Mouse (Mus musculus) B cell, adult 2 months (primary cell): ENCODE results near the gene Pafah1b1.

Experiments
- DNase-seq, 2 experiments: peaks; one replicate each; pipeline ENCODE4 v3.0.0; 2022

Gene Pafah1b1

GRCm38 (mm10) chr11:74660336-74660735 lies 64.1 kb downstream of the Pafah1b1 start:
- no peak for DNase-seq

GRCm38 (mm10) chr11:74655941-74656340 lies 68.5 kb downstream of the Pafah1b1 start:
- no peak for DNase-seq

- DNase-seq, result no peak
These were observed 71.1 kb downstream of the Pafah1b1 start for GRCm38 (mm10) chr11:74653385-74653784.

GRCm38 (mm10) chr11:74652791-74653191 lies 71.7 kb downstream of the Pafah1b1 start:
- no peak for DNase-seq

- DNase-seq, result no peak
These were observed 73.8 kb downstream of the Pafah1b1 start for GRCm38 (mm10) chr11:74650576-74651100.

GRCm38 (mm10) chr11:74649647-74650551 lies 74.6 kb downstream of the Pafah1b1 start:
- peak; percentile 13 to 23 for DNase-seq

GRCm38 (mm10) chr11:74649095-74649646 lies 75.3 kb downstream of the Pafah1b1 start, which contains the start of gene Cluh:
Gene Cluh, plus strand, starts transcription at chr11:74649495.
- peak; percentile 92 for DNase-seq

- DNase-seq, result no peak
These were observed 75.8 kb downstream of the Pafah1b1 start for GRCm38 (mm10) chr11:74648676-74649075.

- no peak for DNase-seq
These were observed 76.5 kb downstream of the Pafah1b1 start for GRCm38 (mm10) chr11:74647966-74648365.

GRCm38 (mm10) chr11:74639628-74640027 lies 84.8 kb downstream of the Pafah1b1 start:
- no peak for DNase-seq

GRCm38 (mm10) chr11:74638791-74639411 lies 85.6 kb downstream of the Pafah1b1 start:
- DNase-seq, result no peak

GRCm38 (mm10) chr11:74637971-74638790 lies 86.3 kb downstream of the Pafah1b1 start:
- peak; percentile 44 to 48 for DNase-seq

- DNase-seq, result no peak
These were observed 87.0 kb downstream of the Pafah1b1 start for GRCm38 (mm10) chr11:74637486-74637885.

- peak; percentile 69 to 71 for DNase-seq
These were observed 89.8 kb downstream of the Pafah1b1 start for GRCm38 (mm10) chr11:74634490-74635275.

GRCm38 (mm10) chr11:74631880-74632789 lies 92.3 kb downstream of the Pafah1b1 start:
- no peak for DNase-seq

- DNase-seq, result no peak
These were observed 97.0 kb downstream of the Pafah1b1 start for GRCm38 (mm10) chr11:74627481-74627880.

- no peak for DNase-seq
These were observed 99.1 kb downstream of the Pafah1b1 start for GRCm38 (mm10) chr11:74625333-74625732.
